Mouse (Mus musculus) lung, adult 2 months (tissue): Measurements from ENCODE around the gene Arhgap29.

Source experiments
- CTCF ChIP-seq: fragments of 200-500 bp; IDR thresholded peaks from 2 replicates; pipeline ENCODE4 v1.5.1; 2011; ENCODE audit warnings: mild to moderate bottlenecking, low read length, control low read depth; ENCODE audit not compliant: insufficient read depth
- POLR2A ChIP-seq: fragments of 200-500 bp; IDR thresholded peaks from 2 replicates; pipeline ENCODE4 v1.6.1; 2011; ENCODE audit warnings: low read depth, mild to moderate bottlenecking, control low read depth, low read length, borderline replicate concordance; ENCODE audit errors: extremely low read depth

DNA sequence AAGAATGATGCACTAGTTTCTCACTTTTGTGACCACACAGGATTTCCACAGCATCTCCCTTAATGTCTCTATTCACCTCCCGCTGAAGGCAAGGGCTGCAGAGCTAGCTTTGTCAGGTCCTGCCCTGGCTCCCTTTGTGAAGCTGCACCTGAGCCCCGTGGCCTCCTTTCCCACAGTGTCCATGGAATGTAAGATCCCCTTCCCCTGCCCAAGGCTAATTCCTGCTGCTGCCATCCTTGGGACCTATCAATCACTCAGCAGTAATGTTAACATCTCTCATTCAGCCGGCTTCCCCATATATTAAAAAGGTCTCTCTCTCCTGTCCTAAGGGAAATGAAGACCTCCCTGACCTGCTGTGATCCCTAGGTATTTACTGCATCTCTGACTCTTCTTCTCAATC is 82.8 kb downstream of the Arhgap29 start:
- no peak for TF ChIP-seq POLR2A
- no peak for TF ChIP-seq CTCF
